Mouse (Mus musculus): ENCODE results near the gene Rc3h1. TPM values are rescaled to one million over a fixed set of nuclear protein-coding genes. Genes with fewer than 3 reads are reported as not detected.

Rc3h1 gene
- polyA plus RNA-seq, 1 experiment from 2014 or later, result 4.2 TPM

GRCm38 (mm10) chr1:160967268-160967667, 61.0 kb downstream of the Rc3h1 start:
- H3K4me2 ChIP-seq (replicated peaks; ENCODE audit: low read depth), result no peak overlapping the region
- WGBS, result 64% methylated on average over 1 of the region's 1 CpGs
- H3K9ac ChIP-seq (ENCODE audit: low read length), result no peak overlapping the region
- H3K36me3 ChIP-seq (ENCODE audit: control insufficient read depth, insufficient read depth, low read length), result peaks cover 11% of the 10 kb centered on the region; the same call in 1 of the 2 replicates
- no peak overlapping the region for H3K4me3 ChIP-seq (ENCODE audit: low read depth, low read length)
- no peaks in the 10 kb centered on the region for H3K4me1 ChIP-seq (replicated peaks; ENCODE audit: control insufficient read depth, insufficient read depth)
- H3K9me3 ChIP-seq (ENCODE audit: control insufficient read depth, low read length), result no peaks in the 10 kb centered on the region
- ATAC-seq (ENCODE audit: low FRiP score, low TSS enrichment) (no peak), DNase-seq (ENCODE audit: low spot score) (no peak)
- H3K27ac ChIP-seq (replicated peaks), result no peak overlapping the region
- H3K27me3 ChIP-seq (ENCODE audit: control insufficient read depth, insufficient read depth, low read length), result no peaks in the 10 kb centered on the region
- no peak for TF ChIP-seq CTCF (IDR thresholded peaks at IDR 0.05; ENCODE audit: low read depth)
- TF ChIP-seq EP300 (optimal IDR thresholded peaks at IDR 0.05), result no peak

- peaks cover 6% of the 10 kb centered on the region; the same call in 1 of the 2 replicates for H3K36me3 ChIP-seq (ENCODE audit: control insufficient read depth, insufficient read depth, low read length)
- 58% methylated on average over 5 of the region's 5 CpGs for WGBS
Measured at GRCm38 (mm10) chr1:160968643-160969042, 62.4 kb downstream of the Rc3h1 start.

GRCm38 (mm10) chr1:160978071-160978735, 72.0 kb downstream of the Rc3h1 start, which contains the start of gene Serpinc1:
TSS of gene Serpinc1 (plus strand) at chr1:160978585.
- no peak for DNase-seq (ENCODE audit: low spot score)
- ATAC-seq (ENCODE audit: low FRiP score, low TSS enrichment), result no peak
- no peaks in the 10 kb centered on the region for H3K36me3 ChIP-seq (ENCODE audit: control insufficient read depth, insufficient read depth, low read length)
- no peak within 1 kb of the TSS for H3K27ac ChIP-seq (replicated peaks)
- H3K4me1 ChIP-seq (replicated peaks; ENCODE audit: control insufficient read depth, insufficient read depth), result no peaks in the 10 kb centered on the region
- no peak within 1 kb of the TSS for H3K9ac ChIP-seq (ENCODE audit: low read length)
- H3K4me3 ChIP-seq (ENCODE audit: low read depth, low read length), result no peak within 1 kb of the TSS
- no peak for TF ChIP-seq EP300 (optimal IDR thresholded peaks at IDR 0.05)
- TF ChIP-seq CTCF (IDR thresholded peaks at IDR 0.05; ENCODE audit: low read depth), result no peak
- no peaks in the 10 kb centered on the region for H3K9me3 ChIP-seq (ENCODE audit: control insufficient read depth, low read length)
- H3K27me3 ChIP-seq (ENCODE audit: control insufficient read depth, insufficient read depth, low read length), result no peaks in the 10 kb centered on the region
- H3K4me2 ChIP-seq (replicated peaks; ENCODE audit: low read depth), result no peak within 1 kb of the TSS
- 88% methylated on average over 4 of the region's 4 CpGs for WGBS

More at GRCm38 (mm10) chr1:160968643-160969042, 62.4 kb downstream of the Rc3h1 start:
- Histone ChIP-seq H3K4me2 (replicated peaks; ENCODE audit: low read depth) (no peak overlapping the region), H3K9ac (ENCODE audit: low read length) (no peak overlapping the region), H3K4me3 (ENCODE audit: low read depth, low read length) (no peak overlapping the region), H3K9me3 (ENCODE audit: control insufficient read depth, low read length) (no peaks in the 10 kb centered on the region), H3K4me1 (replicated peaks; ENCODE audit: control insufficient read depth, insufficient read depth) (no peaks in the 10 kb centered on the region), H3K27ac (replicated peaks) (no peak overlapping the region), H3K27me3 (ENCODE audit: control insufficient read depth, insufficient read depth, low read length) (no peaks in the 10 kb centered on the region)
- ATAC-seq (ENCODE audit: low FRiP score, low TSS enrichment), result no peak
- TF ChIP-seq CTCF (IDR thresholded peaks at IDR 0.05; ENCODE audit: low read depth) (no peak), EP300 (optimal IDR thresholded peaks at IDR 0.05) (no peak)
- no peak for DNase-seq (ENCODE audit: low spot score)

- 45% methylated on average over 5 of the region's 5 CpGs for WGBS
- DNase-seq (ENCODE audit: low spot score) (no peak), ATAC-seq (ENCODE audit: low FRiP score, low TSS enrichment) (no peak)
- no peak for TF ChIP-seq EP300 (optimal IDR thresholded peaks at IDR 0.05)
- no peak for TF ChIP-seq CTCF (IDR thresholded peaks at IDR 0.05; ENCODE audit: low read depth)
- H3K9ac ChIP-seq (ENCODE audit: low read length), result no peak overlapping the region
- no peak overlapping the region for H3K27ac ChIP-seq (replicated peaks)
- no peak overlapping the region for H3K4me3 ChIP-seq (ENCODE audit: low read depth, low read length)
- H3K36me3 ChIP-seq (ENCODE audit: control insufficient read depth, insufficient read depth, low read length), result no peaks in the 10 kb centered on the region
- no peaks in the 10 kb centered on the region for H3K27me3 ChIP-seq (ENCODE audit: control insufficient read depth, insufficient read depth, low read length)
- no peak overlapping the region for H3K4me2 ChIP-seq (replicated peaks; ENCODE audit: low read depth)
- H3K4me1 ChIP-seq (replicated peaks; ENCODE audit: control insufficient read depth, insufficient read depth), result no peaks in the 10 kb centered on the region
- H3K9me3 ChIP-seq (ENCODE audit: control insufficient read depth, low read length), result no peaks in the 10 kb centered on the region
Measured at GRCm38 (mm10) chr1:160980021-160980420, 73.8 kb downstream of the Rc3h1 start.

- Histone ChIP-seq H3K36me3 (ENCODE audit: control insufficient read depth, insufficient read depth, low read length) (no peaks in the 10 kb centered on the region), H3K9me3 (ENCODE audit: control insufficient read depth, low read length) (no peaks in the 10 kb centered on the region), H3K27me3 (ENCODE audit: control insufficient read depth, insufficient read depth, low read length) (no peaks in the 10 kb centered on the region), H3K4me2 (replicated peaks; ENCODE audit: low read depth) (no peak overlapping the region), H3K9ac (ENCODE audit: low read length) (no peak overlapping the region), H3K27ac (replicated peaks) (no peak overlapping the region), H3K4me3 (ENCODE audit: low read depth, low read length) (no peak overlapping the region), H3K4me1 (replicated peaks; ENCODE audit: control insufficient read depth, insufficient read depth) (no peaks in the 10 kb centered on the region)
- WGBS, result 34% methylated on average over 8 of the region's 8 CpGs
- TF ChIP-seq CTCF (IDR thresholded peaks at IDR 0.05; ENCODE audit: low read depth) (no peak), EP300 (optimal IDR thresholded peaks at IDR 0.05) (no peak)
- ATAC-seq (ENCODE audit: low FRiP score, low TSS enrichment) (no peak), DNase-seq (ENCODE audit: low spot score) (no peak)
Measured at GRCm38 (mm10) chr1:160980537-160981234, 74.5 kb downstream of the Rc3h1 start.

- WGBS, result 64% methylated on average over 4 of the region's 4 CpGs
Measured at GRCm38 (mm10) chr1:160981337-160981736, 75.1 kb downstream of the Rc3h1 start.

More at GRCm38 (mm10) chr1:160981337-160981736, 75.1 kb downstream of the Rc3h1 start:
- ATAC-seq (ENCODE audit: low FRiP score, low TSS enrichment), result no peak
- no peak for DNase-seq (ENCODE audit: low spot score)
- no peak for TF ChIP-seq EP300 (optimal IDR thresholded peaks at IDR 0.05)
- no peak for TF ChIP-seq CTCF (IDR thresholded peaks at IDR 0.05; ENCODE audit: low read depth)
- H3K9me3 ChIP-seq (ENCODE audit: control insufficient read depth, low read length), result no peaks in the 10 kb centered on the region
- no peak overlapping the region for H3K4me2 ChIP-seq (replicated peaks; ENCODE audit: low read depth)
- no peak overlapping the region for H3K9ac ChIP-seq (ENCODE audit: low read length)
- no peaks in the 10 kb centered on the region for H3K4me1 ChIP-seq (replicated peaks; ENCODE audit: control insufficient read depth, insufficient read depth)
- H3K4me3 ChIP-seq (ENCODE audit: low read depth, low read length), result no peak overlapping the region
- no peaks in the 10 kb centered on the region for H3K36me3 ChIP-seq (ENCODE audit: control insufficient read depth, insufficient read depth, low read length)
- no peaks in the 10 kb centered on the region for H3K27me3 ChIP-seq (ENCODE audit: control insufficient read depth, insufficient read depth, low read length)
- no peak overlapping the region for H3K27ac ChIP-seq (replicated peaks)
